Mouse (Mus musculus): ENCODE measurements around the gene Sh2d6.

The Sh2d6 gene

GRCm38 (mm10) chr6:72521607-72522006 is at the start of gene Sh2d6:
Sh2d6 (minus strand) TSS chr6:72521707.
- in situ Hi-C loops (cut with MboI; ENCODE audit: low sequenced_read_pairs), result no loop called here

GRCm38 (mm10) chr6:72570644-72571397 is 49.3 kb upstream of the Sh2d6 start:
- in situ Hi-C loops (cut with MboI; ENCODE audit: low sequenced_read_pairs), result loop anchor here (5.0 kb wide), 1 partner anchor 144 kb away; no protein-coding TSS in a partner anchor

GRCm38 (mm10) chr6:72568736-72569135 is 47.2 kb upstream of the Sh2d6 start:
- in situ Hi-C loops (cut with MboI; ENCODE audit: low sequenced_read_pairs), result no loop called here

GRCm38 (mm10) chr6:72567508-72567907 is 46.0 kb upstream of the Sh2d6 start:
- in situ Hi-C loops (cut with MboI; ENCODE audit: low sequenced_read_pairs), result no loop called here

GRCm38 (mm10) chr6:72566044-72566443 is 44.5 kb upstream of the Sh2d6 start:
- in situ Hi-C loops (cut with MboI; ENCODE audit: low sequenced_read_pairs), result no loop called here

GRCm38 (mm10) chr6:72565506-72565905 is 44.0 kb upstream of the Sh2d6 start:
- in situ Hi-C loops (cut with MboI; ENCODE audit: low sequenced_read_pairs), result no loop called here

- in situ Hi-C loops (cut with MboI; ENCODE audit: low sequenced_read_pairs), result no loop called here
These were observed 41.4 kb upstream of the Sh2d6 start for GRCm38 (mm10) chr6:72562894-72563293.

- in situ Hi-C loops (cut with MboI; ENCODE audit: low sequenced_read_pairs), result no loop called here
These were observed 41.0 kb upstream of the Sh2d6 start for GRCm38 (mm10) chr6:72562486-72562885.

- in situ Hi-C loops (cut with MboI; ENCODE audit: low sequenced_read_pairs), result no loop called here
These were observed 39.3 kb upstream of the Sh2d6 start for GRCm38 (mm10) chr6:72560801-72561200.

- in situ Hi-C loops (cut with MboI; ENCODE audit: low sequenced_read_pairs), result no loop called here
These were observed 31.5 kb upstream of the Sh2d6 start for GRCm38 (mm10) chr6:72553079-72553412.

- in situ Hi-C loops (cut with MboI; ENCODE audit: low sequenced_read_pairs), result no loop called here
These were observed 30.9 kb upstream of the Sh2d6 start for GRCm38 (mm10) chr6:72552171-72553078.

- in situ Hi-C loops (cut with MboI; ENCODE audit: low sequenced_read_pairs), result no loop called here
These were observed 29.1 kb upstream of the Sh2d6 start for GRCm38 (mm10) chr6:72550503-72551100.

GRCm38 (mm10) chr6:72550025-72550424 is 28.5 kb upstream of the Sh2d6 start:
- in situ Hi-C loops (cut with MboI; ENCODE audit: low sequenced_read_pairs), result no loop called here

- in situ Hi-C loops (cut with MboI; ENCODE audit: low sequenced_read_pairs), result no loop called here
These were observed 27.6 kb upstream of the Sh2d6 start for GRCm38 (mm10) chr6:72549041-72549580.

- in situ Hi-C loops (cut with MboI; ENCODE audit: low sequenced_read_pairs), result no loop called here
These were observed 26.4 kb upstream of the Sh2d6 start for GRCm38 (mm10) chr6:72547862-72548261.

- in situ Hi-C loops (cut with MboI; ENCODE audit: low sequenced_read_pairs), result no loop called here
These were observed 25.6 kb upstream of the Sh2d6 start for GRCm38 (mm10) chr6:72547121-72547520.

GRCm38 (mm10) chr6:72545377-72545776 is 23.9 kb upstream of the Sh2d6 start:
- in situ Hi-C loops (cut with MboI; ENCODE audit: low sequenced_read_pairs), result no loop called here

GRCm38 (mm10) chr6:72544283-72544987 is 22.9 kb upstream of the Sh2d6 start, which contains the start of gene Capg:
Capg (plus strand) TSS chr6:72544391.
- in situ Hi-C loops (cut with MboI; ENCODE audit: low sequenced_read_pairs), result no loop called here

- in situ Hi-C loops (cut with MboI; ENCODE audit: low sequenced_read_pairs), result no loop called here
These were observed 21.9 kb upstream of the Sh2d6 start for GRCm38 (mm10) chr6:72543265-72543850.

- in situ Hi-C loops (cut with MboI; ENCODE audit: low sequenced_read_pairs), result no loop called here
These were observed 17.1 kb upstream of the Sh2d6 start for GRCm38 (mm10) chr6:72538562-72539031.

All from CH12F3 (cell line).